Mouse (Mus musculus) urinary bladder, postnatal 14 days (tissue): ENCODE results near the gene Clec18a.
"Not testable (repeated sequence)": the region's sequence is repeated elsewhere in the genome, so short reads cannot be mapped to it uniquely, and the experiment has no call there.

Source experiments
- DNase-seq: peaks from one replicate; pipeline ENCODE4 v3.0.0; 2021; ENCODE audit warnings: low spot score

Clec18a gene

DNA sequence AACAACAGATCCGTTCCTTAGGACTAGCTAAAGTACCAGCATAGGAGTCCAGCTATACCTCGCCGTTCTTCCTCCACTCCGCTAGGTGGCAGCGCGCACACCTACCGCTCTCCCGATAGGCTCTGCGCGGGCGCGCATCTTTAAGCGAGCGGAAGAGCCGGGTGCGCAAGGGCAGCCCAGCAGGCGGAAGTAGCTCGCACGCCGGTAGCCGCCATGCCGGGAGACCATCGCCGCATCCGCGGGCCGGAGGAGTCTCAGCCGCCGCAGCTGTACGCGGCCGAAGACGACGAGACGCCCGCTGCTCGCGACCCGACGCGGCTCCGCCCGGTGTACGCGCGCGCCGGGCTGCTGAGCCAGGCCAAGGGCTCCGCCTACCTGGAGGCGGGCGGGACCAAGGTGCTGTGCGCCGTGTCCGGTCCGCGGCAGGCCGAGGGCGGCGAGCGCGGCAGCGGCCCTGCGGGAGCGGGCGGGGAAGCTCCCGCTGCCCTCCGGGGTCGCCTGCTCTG is 36.0 kb downstream of the Clec18a start, which contains the start of gene Exosc6:
TSS of gene Exosc6 (plus strand) at position 182 of the 506 bp plus-strand sequence.
- DNase-seq: peak; percentile 91

DNA sequence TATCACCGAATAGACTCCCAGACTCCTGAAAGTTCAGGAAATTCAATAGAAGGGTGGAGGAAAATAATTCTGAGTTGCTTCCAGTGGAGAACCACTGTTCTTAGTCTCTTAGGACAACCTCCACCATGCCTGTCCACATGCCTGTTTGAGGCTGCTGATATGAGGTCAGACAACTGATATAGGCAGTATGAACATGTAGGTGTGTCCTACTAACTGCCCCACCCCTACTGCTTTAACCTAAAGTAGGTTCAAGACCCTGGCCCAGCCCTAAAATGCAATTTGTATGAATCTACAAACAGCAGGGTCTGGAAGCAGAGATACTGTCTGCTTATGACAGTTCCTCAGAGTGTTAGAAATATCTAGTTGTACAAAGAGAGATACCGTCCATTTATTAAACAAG is 36.6 kb downstream of the Clec18a start:
- no peak for DNase-seq

DNA sequence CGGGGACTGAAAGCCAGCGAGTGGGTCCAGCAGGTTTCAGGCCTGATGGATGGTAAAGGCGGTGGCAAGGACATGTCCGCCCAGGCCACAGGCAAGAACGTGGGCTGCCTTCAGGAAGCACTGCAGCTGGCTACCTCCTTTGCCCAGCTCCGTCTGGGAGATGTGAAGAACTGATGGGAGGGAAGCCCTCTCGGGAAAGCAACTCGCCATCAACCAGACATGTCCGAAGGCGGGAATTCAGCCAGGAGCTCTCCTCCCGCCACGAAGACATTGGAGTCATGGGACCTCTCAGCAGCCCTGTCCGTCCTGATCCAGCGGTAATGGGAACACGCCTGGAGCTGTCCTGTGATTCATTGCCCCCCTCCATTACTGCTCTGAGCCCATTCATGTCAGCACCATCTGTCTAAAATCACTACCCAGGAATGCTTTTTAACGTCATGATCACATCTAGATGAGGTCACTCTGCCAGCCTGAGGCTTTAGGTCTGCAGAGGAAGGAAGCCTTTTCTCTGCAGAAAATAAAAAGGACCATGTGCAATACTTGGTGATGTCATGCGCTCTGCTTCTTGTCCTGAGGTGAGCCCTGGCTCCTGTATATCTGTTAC is 37.1 kb downstream of the Clec18a start:
- DNase-seq: no peak

DNA sequence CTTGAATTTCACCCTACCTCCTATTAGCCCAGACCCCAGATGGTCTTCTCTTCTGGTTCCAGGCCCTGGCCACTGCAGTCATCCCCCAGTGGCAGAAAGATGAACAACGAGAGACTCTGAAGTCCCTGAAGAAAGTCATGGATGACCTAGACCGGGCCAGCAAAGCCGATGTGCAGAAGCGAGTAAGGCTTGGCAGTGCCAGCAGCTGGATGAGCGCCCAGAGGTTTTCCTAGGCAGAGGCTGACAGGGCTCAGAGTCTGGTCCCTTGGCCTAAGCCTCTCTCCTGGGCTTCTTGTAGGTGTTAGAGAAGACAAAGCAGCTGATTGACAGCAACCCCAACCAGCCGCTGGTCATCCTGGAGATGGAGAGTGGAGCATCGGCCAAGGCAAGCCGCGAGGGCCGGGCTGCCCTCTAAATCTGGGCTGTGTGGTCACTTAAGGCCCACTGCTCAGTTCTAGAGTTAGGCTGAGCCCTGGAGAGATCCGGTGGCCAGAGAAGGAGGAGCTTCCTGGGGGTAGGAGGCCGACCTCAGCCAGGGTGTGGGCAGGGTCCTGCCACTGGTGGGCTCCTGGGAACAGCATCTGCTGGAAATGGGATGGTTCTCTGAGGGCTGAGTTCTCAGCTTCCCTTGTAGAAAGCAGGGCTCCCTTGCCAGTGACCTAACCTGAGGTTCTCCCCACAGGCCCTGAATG is 38.3 kb downstream of the Clec18a start:
- DNase-seq: no peak

DNA sequence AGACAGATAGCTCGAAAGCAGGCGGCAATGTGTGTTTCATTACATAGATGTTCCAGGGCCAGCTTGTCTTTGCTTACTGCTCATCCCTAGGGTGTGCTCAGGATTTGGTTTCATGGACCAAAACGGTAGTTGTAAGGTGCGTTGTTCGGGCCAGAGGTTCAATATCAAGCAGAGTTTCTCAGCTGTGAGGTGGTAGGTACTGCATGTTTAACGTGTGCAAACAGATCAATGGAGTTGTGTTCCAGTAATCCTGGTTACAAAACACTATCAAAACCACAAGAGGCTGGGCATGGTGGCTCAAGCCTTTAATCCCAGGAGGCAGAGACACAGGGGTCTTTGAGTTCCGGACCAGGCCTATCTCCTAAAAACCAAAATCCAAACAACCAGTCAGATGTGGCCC is 43.1 kb downstream of the Clec18a start:
- no peak for DNase-seq

DNA sequence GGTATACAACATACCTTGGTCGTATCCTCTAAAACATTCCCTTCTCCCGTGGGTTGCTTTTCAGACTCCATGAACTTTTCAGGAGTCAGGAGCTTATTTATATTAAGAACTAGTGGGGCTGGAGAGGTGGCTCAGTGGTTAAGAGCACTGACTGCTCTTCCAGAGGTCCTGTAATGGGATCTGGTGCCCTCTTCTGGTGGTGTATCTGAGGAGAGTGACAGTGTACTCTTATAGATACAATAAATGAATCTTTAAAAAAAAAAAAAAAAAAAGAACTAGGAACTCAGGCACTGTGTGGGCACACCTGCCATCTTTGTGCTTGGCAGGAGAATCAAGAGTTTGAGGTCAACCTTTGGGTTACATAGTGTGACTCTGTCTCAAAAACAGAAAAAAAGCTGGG is 43.5 kb downstream of the Clec18a start:
- no peak for DNase-seq

DNA sequence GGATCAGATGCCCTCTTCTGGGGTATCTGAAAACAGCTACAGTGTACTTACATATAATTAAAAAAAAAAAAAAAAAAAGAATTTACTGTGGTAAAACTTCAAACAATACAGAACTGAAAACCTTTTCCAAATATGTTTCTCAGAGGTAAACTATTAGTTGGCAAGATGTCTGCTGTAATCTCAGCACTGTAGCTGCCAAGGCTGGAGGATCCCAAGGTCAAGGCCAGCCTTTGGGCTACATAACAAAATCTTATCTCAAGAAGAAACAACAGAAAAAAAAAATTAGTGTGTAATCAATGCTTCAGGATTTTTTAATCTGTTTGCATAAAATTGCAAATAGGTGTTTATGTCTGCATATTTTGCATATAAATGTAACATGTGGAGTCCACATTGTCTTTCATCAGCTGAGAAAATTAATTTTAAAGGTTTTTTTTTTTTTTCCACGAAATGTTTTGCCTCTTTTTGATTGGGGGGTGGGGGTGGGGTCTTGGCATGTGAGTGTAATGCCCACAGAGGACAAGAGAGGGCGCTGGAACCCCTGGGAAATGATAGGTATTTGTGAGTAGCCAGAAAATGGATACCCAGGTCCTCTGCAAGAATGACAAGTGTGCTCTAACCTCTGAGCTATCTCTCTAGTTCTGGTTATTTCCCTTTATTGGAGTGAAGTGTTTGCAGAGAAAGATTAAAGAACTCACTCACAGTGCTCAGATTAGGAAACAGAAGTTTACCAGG is 48.1 kb downstream of the Clec18a start:
- DNase-seq: no peak

DNA sequence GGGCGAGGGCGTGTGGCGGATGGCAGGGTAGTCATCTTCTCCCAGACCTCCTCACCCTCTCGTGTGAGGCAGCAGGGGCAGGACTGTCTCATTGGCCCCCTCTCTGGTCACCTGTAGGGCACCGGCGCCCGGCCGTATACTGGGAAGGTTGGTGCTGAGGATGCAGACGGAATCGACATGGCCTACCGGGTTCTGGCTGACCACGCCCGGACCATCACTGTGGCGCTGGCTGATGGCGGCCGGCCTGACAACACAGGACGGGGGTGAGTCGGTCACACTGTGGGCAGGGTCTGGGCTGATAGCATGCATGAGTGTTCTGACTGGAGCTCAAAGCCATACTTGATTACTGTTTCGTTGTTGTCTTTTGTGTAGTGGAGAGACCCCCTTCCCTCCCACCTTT is 49.7 kb downstream of the Clec18a start:
- DNase-seq: no peak

DNA sequence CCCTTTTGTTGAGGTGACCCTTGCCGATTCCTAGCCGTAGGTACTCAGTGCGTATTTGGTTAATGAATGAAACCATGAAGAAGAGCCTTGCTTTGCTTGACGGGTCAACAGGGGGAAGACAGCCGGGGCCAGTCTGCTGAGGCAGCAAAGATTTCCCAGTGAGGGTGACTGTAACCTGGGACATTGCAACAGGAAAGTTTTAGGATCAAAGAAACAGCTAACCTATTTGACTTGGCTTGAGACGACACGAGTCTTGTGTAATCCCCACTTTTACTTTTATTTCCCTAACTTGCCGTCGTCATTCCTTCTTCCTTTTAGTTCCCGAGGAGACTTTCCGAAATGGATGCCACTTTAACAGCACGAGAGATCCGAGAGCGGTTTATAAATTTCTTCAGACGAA is 55.6 kb downstream of the Clec18a start:
- DNase-seq: no peak

DNA sequence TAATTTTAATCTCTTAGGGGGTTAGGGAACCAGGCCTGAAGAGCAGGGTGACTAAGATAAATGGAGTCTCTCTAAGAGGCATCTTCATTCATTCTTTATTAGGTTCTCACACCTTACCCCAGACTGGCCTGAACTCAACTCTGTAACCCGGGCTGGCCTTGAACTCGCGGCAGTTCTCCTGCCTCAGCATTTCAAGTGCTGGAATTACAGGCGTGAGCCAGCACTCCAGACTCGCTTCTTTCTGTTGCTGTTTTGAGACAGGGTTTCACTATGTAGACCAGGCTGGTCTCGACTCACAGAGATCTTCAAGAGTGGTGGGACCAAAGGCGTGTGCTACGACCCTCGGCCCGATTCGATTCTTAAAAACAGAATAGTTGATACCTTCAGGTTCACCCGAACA is 58.0 kb downstream of the Clec18a start:
- DNase-seq: no peak

DNA sequence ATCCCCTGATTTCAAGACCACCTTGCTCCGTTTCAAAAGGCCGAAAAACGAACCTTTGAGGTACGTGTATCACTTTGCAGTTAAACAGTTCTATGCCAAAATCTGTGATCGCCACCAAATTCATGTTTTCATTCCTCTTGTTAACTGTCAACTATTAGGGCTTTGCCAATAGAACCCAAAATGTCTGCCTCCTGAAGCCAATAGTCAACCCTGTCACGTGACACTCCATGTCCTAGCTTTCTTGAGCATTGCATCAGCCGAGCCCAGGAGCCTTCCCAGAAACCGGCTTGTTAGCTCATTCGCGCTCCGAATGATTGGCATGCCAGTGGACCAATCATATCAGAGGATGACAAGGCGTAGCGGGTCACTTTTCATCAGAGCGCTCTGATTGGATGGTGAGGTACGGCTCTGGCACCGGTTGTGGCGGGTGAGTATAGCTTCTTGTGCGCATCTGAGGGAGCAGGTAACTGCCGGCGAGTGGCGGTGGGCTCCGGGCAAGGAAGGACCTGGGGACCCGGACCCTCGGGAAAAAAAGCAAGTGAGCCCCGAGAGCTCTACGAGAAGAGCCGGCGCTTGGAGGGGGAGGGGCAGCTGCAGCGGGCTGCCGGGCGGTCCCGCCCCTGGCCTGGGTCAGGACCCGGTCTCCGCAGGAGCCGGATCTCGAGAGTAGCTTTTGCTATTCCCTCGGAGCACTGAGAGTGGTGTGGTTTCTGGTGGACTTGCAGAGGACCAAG is 58.6 kb downstream of the Clec18a start:
- DNase-seq: peak; percentile 99

DNA sequence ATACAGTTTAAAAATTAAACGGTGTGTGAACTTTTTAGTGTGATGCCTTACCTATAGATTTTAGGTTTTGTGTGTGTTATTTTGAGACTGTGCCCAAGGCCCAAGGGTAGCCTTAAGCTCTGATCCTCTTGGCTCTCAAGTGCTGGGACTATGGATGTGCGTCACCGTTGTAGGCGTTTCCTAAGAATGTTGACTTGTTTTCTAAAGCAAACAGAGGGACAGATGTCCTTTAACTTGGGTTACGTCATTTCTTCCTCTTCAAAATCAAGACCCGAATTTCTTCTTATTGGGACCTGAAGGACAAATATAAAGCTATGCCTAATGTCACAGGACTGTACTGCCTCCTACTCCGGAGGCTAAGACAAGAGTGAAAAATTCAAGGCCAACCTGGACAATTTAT is 59.3 kb downstream of the Clec18a start, which contains the start of gene Aars:
TSS of gene Aars (plus strand) at position 229 of the 400 bp plus-strand sequence.
- no peak for DNase-seq

DNA sequence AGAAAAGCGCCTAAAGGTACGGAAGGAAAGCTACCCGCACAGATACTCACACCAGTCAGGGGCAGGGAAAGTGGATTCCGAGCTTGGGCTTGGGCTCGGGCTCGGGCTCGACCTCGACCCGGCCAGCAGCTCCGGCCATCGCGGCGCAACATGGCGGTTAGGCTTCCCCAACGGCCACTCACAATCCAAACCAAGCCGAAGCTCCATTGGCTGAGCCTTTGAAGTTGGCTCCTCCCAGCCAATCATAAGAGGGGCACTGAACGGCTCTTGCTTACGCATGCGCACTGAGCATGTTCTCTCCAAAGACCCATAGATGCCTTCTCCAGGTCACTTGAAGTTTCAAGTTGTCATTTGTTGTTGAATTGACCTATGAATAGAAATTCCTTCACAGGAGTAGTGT is 60.7 kb downstream of the Clec18a start, which contains the start of gene Ddx19b:
TSS of gene Ddx19b (minus strand) at position 180 of the 400 bp plus-strand sequence.
- no peak for DNase-seq

DNA sequence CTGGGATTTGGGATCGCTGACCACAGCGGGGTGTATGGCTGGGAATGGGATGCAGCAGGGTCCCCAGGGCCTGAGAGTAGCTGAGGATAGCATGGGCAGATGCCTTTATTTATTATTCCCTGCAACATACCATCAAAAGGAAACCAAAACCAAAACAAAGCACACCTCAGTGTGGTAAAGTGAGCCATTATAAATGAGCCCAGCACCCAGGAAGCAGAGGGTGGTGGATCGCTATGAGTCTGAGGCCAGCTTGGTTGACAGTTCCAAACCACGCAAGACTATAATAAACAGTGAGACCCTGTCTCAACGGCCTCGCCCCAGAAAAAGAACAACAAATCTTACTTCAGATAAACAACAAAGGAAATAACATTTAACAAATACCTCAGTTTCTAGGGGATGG is 62.2 kb downstream of the Clec18a start:
- DNase-seq: no peak

DNA sequence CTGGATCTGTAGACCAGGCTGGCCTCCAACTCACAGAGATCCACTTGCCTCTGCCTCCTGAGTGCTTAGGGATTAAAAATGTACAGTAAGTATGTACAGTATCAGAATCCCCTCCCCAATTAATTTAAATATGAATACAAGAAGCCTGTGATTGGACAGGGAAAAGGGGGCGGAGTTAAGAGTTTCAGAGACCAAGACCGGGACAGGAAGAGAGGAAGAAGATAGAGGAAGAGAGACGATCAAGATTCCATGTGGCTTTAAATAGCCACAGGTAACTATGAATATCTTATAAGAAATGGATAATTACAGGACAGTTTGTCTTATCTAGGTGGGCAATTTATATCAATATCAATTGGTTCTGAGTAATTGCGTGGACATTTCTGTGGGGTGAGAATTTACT is 62.6 kb downstream of the Clec18a start:
- DNase-seq: no peak

DNA sequence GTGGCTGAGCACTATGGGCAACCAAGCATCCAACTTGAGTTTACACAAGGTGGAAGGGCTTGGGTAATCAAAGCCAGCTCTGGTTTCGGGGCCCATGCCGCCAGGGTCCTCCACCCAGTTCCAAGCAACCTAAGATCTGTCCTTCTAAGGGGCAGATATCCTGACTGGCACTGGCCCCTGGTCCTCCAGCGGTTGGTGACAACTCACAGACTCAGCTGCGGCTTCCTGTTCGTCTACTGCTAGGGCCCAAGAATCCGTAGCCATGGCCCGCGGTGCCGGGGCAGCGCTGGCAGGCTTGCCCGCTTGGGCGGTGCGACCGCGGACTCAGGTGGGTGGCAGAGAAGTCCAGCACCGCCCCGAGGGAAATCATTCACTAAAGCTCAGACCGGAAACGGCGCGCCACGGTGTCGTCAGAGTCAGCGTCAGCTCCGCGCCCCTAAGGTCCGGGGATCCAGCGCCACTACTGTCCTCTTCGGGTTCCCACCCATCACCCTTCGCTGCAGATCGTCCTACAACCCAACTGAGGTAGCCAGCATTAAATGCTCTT is 64.8 kb downstream of the Clec18a start:
- peak; percentile 88 for DNase-seq

DNA sequence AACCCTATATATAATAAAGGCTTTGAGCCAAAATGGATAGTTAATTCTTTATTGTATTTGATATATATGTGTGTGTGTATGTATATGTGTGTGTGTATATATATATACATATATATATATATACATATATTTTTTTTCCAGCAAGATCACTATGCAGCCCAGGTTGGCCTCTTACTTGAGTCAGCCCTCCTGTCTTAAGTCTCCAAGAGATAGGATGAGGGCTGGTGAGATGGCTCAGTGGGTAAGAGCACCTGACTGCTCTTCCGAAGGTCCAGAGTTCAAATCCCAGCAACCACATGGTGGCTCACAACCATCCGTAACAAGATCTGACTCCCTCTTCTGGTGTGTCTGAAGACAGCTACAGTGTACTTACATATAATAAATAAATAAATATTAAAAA is 65.6 kb downstream of the Clec18a start:
- not testable (repeated sequence) for DNase-seq

DNA sequence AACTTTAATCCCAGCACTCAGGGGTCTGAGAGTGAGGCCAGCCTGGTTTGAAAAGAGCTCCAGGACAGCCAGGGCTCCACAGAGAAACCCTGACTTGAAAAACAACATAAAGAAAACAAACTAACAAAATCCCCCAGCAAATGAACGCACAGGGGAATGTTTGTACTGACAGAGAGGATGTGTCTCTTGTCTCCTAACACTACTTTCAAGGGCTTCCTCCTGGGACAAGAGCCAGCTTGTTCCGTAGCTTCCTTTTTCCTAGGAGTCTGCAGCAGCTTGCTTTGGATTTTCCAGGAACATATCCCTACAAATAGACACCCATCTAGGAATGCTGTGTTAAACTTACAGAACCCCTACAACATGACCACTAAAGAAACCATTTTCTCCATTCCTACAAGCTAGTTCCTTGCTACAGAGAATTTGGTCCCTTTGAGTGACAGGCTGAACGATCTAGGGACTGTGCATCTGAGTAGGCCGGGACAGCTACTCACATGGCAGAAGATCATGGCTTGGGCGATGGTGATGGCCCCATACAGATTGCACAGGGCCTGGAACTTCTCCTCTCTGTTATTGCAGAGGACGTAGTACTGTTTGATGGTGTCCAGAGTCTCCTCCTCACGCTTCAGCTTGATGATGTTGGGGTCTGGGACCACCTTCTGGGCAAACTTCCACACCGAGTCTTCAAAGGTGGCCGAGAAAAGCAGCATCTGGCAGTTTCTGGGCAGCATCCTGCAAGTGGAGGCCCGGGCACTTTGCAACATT is 81.8 kb downstream of the Clec18a start:
- DNase-seq: not testable (repeated sequence)
